Mouse (Mus musculus) liver, embryonic 14.5 days (tissue): ENCODE results near the gene Irx6.

ENCODE experiments used
- CTCF ChIP-seq: IDR thresholded peaks from 2 replicates; pipeline ENCODE4 v1.5.1; 2016; ENCODE audit warnings: antibody characterized with exemption, low read depth, control low read depth
- EP300 ChIP-seq: IDR thresholded peaks from 2 replicates; pipeline ENCODE4 v1.6.1; 2016; ENCODE audit warnings: antibody characterized with exemption, low read depth

- TF ChIP-seq EP300 (no peak), CTCF (no peak)
Observed at GRCm38 (mm10) chr8:92670236-92670635, 3.9 kb upstream of the Irx6 start.
